Mouse (Mus musculus) cerebellum, adult 2 months (tissue): ENCODE measurements around the gene Gm44790. TPM values are rescaled to one million over a fixed set of nuclear protein-coding genes. Genes with fewer than 3 reads are reported as not detected.
"Not testable (repeated sequence)": the region's sequence is repeated elsewhere in the genome, so short reads cannot be mapped to it uniquely, and the experiment has no call there.

Experiments
- DNase-seq, 2 experiments: peaks; one replicate each; pipeline ENCODE4 v3.0.0; 2021
- H3K27ac ChIP-seq: fragments of 200-500 bp; 2 replicates; pipeline ENCODE4 v1.5.1; 2012; ENCODE audit warnings: low read length, control low read depth, inconsistent platforms; ENCODE audit not compliant: insufficient read depth
- H3K27me3 ChIP-seq: fragments of 200-500 bp; 2 replicates; pipeline ENCODE4 v1.6.1; 2012; ENCODE audit warnings: inconsistent platforms, mild to moderate bottlenecking, low read length, moderate library complexity; ENCODE audit not compliant: control insufficient read depth, insufficient read depth
- H3K4me1 ChIP-seq: fragments of 200-500 bp; 2 replicates; pipeline ENCODE4 v1.6.1; 2011; ENCODE audit warnings: low read length; ENCODE audit not compliant: control insufficient read depth, insufficient read depth
- H3K4me3 ChIP-seq: fragments of 200-500 bp; replicated peaks from 2 replicates; pipeline ENCODE3; 2011; ENCODE audit warnings: mild to moderate bottlenecking, low read depth, low read length, control low read depth; ENCODE audit not compliant: insufficient read depth
- CTCF ChIP-seq: fragments of 200-500 bp; IDR thresholded peaks from 2 replicates; pipeline ENCODE4 v1.5.1; 2011; ENCODE audit warnings: low read depth, mild to moderate bottlenecking, control low read depth, low read length, moderate library complexity, borderline replicate concordance; ENCODE audit not compliant: insufficient read depth
- POLR2A ChIP-seq: fragments of 200-500 bp; IDR thresholded peaks from 2 replicates; pipeline ENCODE4 v1.6.1; 2011; ENCODE audit warnings: low read length, control low read depth, borderline replicate concordance; ENCODE audit not compliant: insufficient read depth
- WGBS: fragments of 180-500 bp; shearing (Covaris S2); methylation state at CpG from one replicate; pipeline ENCODE4 v1.1.7; 2018; 5-methylcytosine and 5-hydroxymethylcytosine counted together
- polyA plus RNA-seq: library from polyadenylated mRNA; depleted of rRNA; stranded (reverse); fragments of >200 nt; gene quantifications from 2 replicates; pipeline ENCODE4 v1.2.3, GENCODE M21; 2012; rRNA removed

Gm44790 gene
- 0.82 and 1.1 TPM in 2 replicates for polyA plus RNA-seq

DNA sequence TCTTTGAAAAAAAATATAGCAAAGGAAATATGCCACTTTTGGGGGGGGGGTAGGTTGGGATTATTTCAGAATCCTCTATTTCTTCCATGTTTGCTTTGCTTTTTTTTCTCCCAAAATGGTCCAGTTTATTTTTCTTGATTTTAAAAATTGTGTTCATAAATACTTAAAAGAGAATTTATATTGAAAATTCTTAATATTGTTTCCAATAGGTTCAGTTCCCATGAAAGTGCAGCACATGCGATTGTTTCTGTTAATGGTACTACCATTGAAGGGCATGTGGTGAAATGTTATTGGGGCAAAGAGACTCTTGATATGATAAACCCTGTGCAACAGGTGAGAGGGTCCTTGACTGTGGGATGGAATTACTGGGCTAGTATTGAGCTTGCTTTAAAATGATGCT is at the start of gene Gm44790:
TSS of gene Gm44790 (plus strand) at position 301 of the 400 bp plus-strand sequence.
- Histone ChIP-seq H3K27me3 (no peaks in the 10 kb centered on the region), H3K4me3 (no peak within 1 kb of the TSS), H3K27ac (no peak within 1 kb of the TSS), H3K4me1 (no peaks in the 10 kb centered on the region)
- no peak for DNase-seq
- TF ChIP-seq POLR2A (no peak), CTCF (no peak)
- WGBS = 100% methylated on average over 1 of the region's 1 CpGs

GRCm38 (mm10) chr6:86378341-86378740 is 48.1 kb upstream of the Gm44790 start:
- H3K4me3 ChIP-seq = no peak overlapping the region
- H3K4me1 ChIP-seq = no peaks in the 10 kb centered on the region
- DNase-seq = no peak
- TF ChIP-seq CTCF (no peak), POLR2A (no peak)
- H3K27ac ChIP-seq = no peak overlapping the region
- 82% methylated on average over 3 of the region's 3 CpGs for WGBS
- no peaks in the 10 kb centered on the region for H3K27me3 ChIP-seq

- WGBS = 75% methylated on average over 8 of the region's 8 CpGs
- not testable (repeated sequence) for H3K4me3 ChIP-seq, H3K27ac ChIP-seq, H3K27me3 ChIP-seq, DNase-seq, H3K4me1 ChIP-seq
These were observed 46.3 kb upstream of the Gm44790 start for GRCm38 (mm10) chr6:86380112-86380511.

- Histone ChIP-seq H3K27ac (no peak overlapping the region), H3K4me3 (no peak overlapping the region), H3K4me1 (no peaks in the 10 kb centered on the region), H3K27me3 (no peaks in the 10 kb centered on the region)
- no peak for DNase-seq
- TF ChIP-seq CTCF = no peak
- TF ChIP-seq POLR2A = no peak
These were observed 43.9 kb upstream of the Gm44790 start for GRCm38 (mm10) chr6:86382551-86382950.

- Histone ChIP-seq H3K27ac (no peak overlapping the region), H3K4me1 (no peaks in the 10 kb centered on the region), H3K27me3 (no peaks in the 10 kb centered on the region), H3K4me3 (no peak overlapping the region)
- WGBS = 43% methylated on average over 16 of the region's 16 CpGs
- DNase-seq = no peak
- TF ChIP-seq CTCF (no peak), POLR2A (no peak)
These were observed 43.1 kb upstream of the Gm44790 start for GRCm38 (mm10) chr6:86383370-86383769.

DNA sequence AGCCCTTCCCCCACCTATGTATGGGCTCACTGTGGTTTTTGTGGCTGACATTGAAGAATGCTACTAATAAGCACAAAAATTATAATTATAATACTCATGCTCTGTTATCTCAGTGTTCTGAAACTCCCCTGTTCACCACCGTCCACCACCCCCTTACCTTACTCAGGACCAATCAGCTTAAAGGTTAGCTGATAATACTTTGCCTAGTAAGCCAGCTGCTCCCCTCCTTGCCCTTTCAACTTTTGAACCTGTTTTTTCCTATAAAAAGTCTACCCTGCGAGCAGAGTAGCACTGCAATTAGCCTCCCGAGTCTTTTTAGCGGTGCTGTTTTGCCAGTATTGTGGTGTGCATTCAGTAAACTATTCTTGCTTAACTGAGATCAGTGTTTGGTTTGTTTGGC is 41.8 kb upstream of the Gm44790 start:
- Histone ChIP-seq H3K27ac (no peak overlapping the region), H3K4me1 (no peaks in the 10 kb centered on the region), H3K4me3 (no peak overlapping the region), H3K27me3 (no peaks in the 10 kb centered on the region)
- 81% methylated on average over 4 of the region's 4 CpGs for WGBS
- DNase-seq = no peak
- TF ChIP-seq POLR2A = no peak

DNA sequence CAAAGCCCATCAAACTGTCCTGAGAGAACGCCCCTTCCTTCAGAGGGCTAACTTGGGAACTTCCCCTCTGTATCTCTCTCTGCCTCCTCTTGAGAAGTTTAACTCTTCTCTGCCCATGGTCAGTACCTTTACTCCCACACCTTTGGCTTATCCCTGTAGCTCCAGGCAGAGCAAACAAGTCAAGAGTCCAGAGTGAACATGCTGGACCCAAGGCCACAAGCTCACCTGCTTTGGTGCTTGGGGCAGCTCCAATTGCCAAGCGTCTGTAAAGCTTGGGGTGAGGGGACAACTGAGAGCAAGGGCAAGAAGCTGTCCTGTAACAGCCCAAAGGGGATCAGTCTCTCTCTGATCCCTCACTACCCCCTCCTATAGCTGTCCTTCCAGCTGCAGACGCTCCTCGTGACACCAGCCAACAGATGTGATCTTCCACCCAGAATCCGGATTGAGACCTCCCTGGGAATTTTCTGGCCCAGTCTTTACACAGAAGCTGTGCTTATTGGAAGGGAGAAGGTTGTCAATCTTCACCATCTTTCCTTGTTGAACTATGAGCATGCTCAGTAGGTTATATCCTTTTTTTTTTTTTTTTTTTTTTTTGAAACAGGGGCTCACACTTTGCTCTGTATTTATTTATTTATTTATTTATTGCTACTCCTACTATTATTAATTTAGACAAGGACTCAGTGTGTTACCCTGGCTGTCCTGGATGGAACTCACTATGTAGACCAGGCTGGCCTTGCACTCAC is 40.9 kb upstream of the Gm44790 start:
- Histone ChIP-seq H3K27me3 (no peaks in the 10 kb centered on the region), H3K4me3 (no peak overlapping the region), H3K27ac (no peak overlapping the region), H3K4me1 (no peaks in the 10 kb centered on the region)
- TF ChIP-seq POLR2A (no peak), CTCF (no peak)
- DNase-seq = no peak
- 83% methylated on average over 5 of the region's 5 CpGs for WGBS

DNA sequence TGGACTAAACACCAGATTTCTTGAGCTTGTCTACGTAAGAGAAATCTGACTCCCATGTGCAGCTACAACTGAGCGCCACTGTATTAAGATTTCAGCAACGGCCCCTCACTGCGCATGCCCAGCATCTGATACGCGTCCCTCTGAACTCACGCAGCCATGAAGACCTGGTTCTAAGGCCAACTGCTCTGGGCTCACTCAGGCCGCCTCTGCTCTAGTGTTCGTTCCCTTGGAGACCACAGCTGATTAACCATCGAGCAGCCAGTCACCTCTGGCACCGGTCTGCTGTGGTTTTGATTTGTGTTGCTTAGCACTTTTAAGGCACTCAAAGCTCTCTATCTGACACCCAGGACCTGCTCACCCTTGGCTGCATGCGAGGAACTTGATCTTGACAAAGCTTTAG is 39.1 kb upstream of the Gm44790 start:
- Histone ChIP-seq H3K4me1 (no peaks in the 10 kb centered on the region), H3K4me3 (no peak overlapping the region), H3K27ac (no peak overlapping the region), H3K27me3 (no peaks in the 10 kb centered on the region)
- TF ChIP-seq POLR2A (no peak), CTCF (no peak)
- 67% methylated on average over 12 of the region's 12 CpGs for WGBS
- no peak for DNase-seq
